Mouse (Mus musculus) kidney, adult 2 months (tissue): ENCODE data around the gene Daam1.

Experiments
- CTCF ChIP-seq: fragments of 200-500 bp; conservative IDR thresholded peaks from 2 replicates; pipeline ENCODE4 v1.5.1; 2011; ENCODE audit warnings: low read depth, mild to moderate bottlenecking, control low read depth, low read length, moderate library complexity, mixed read lengths; ENCODE audit not compliant: insufficient read depth, insufficient read length
- POLR2A ChIP-seq: fragments of 200-500 bp; IDR thresholded peaks from one replicate; pipeline ENCODE4 v1.6.1; 2011; ENCODE audit warnings: low read depth, low read length, control low read depth

DNA sequence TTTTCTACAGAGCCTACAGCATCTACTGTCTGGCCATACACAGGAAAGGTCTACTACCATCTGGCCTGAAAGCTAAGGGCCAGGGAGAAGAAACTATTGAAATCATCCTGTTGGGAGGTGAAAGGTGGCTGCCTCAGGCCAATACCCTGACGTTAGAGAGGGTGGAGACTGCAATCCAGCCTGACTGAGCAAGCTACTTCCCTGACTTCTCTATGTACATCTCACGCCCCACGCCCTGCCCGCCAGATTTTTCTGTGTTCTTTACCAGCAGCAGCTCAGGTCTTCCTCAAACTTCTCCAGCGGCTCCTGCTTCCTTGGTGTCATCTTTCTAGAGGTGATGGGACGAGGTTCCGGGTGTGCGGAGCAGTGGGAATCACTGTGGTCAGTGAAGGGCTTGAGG lies 58.4 kb downstream of the Daam1 start:
- TF ChIP-seq POLR2A (no peak), CTCF (no peak)
